Mouse (Mus musculus) hindbrain, embryonic 14.5 days (tissue): ENCODE measurements around the gene Ccsap. TPM values are rescaled to one million over a fixed set of nuclear protein-coding genes. Genes with fewer than 3 reads are reported as not detected.

Source experiments
- ATAC-seq: fragments of 200-750 bp; cut with Nextera tagmentation; 2 replicates; pipeline ENCODE4 v1.8.0; 2017; ENCODE audit warnings: moderate number of reproducible peaks, mild to moderate bottlenecking, moderate TSS enrichment, moderate library complexity; ENCODE audit not compliant: low FRiP score
- DNase-seq: peaks from one replicate; pipeline ENCODE4 v3.0.0-alpha.2; 2015; ENCODE audit warnings: low spot score
- H3K27ac ChIP-seq: fragments of 300-500 bp; sonication (generic); 2 replicates; pipeline ENCODE4 v1.5.1; 2014; ENCODE audit warnings: mild to moderate bottlenecking, moderate library complexity
- H3K27me3 ChIP-seq: fragments of 300-500 bp; sonication (generic); 2 replicates; pipeline ENCODE4 v1.6.1; 2014; ENCODE audit warnings: mild to moderate bottlenecking, low read length, mixed read lengths; ENCODE audit not compliant: control insufficient read depth, insufficient read depth
- H3K36me3 ChIP-seq: fragments of 300-500 bp; sonication (generic); replicated peaks from 2 replicates; pipeline ENCODE4 v1.6.1; 2014; ENCODE audit not compliant: control insufficient read depth, insufficient read depth
- H3K4me1 ChIP-seq: fragments of 300-500 bp; sonication (generic); replicated peaks from 2 replicates; pipeline ENCODE4 v1.6.1; 2014; ENCODE audit warnings: antibody characterized with exemption, low read length, mixed read lengths; ENCODE audit not compliant: control insufficient read depth, insufficient read depth
- H3K4me2 ChIP-seq: fragments of 300-500 bp; sonication (generic); replicated peaks from 2 replicates; pipeline ENCODE4 v1.6.1; 2014; ENCODE audit warnings: mild to moderate bottlenecking, moderate library complexity
- H3K4me3 ChIP-seq: fragments of 300-500 bp; sonication (generic); replicated peaks from 2 replicates; pipeline ENCODE4 v1.5.1; 2014; ENCODE audit warnings: mild to moderate bottlenecking, low read length
- H3K9ac ChIP-seq: fragments of 300-500 bp; sonication (generic); 2 replicates; pipeline ENCODE4 v1.6.1; 2014
- H3K9me3 ChIP-seq: fragments of 300-500 bp; sonication (generic); 2 replicates; pipeline ENCODE4 v1.6.1; 2016; ENCODE audit warnings: low read length; ENCODE audit not compliant: control insufficient read depth
- WGBS: fragments of 180-500 bp; shearing (Covaris S2); extraction: QIAGEN DNeasy Blood & Tissue Kit; methylation state at CpG from one replicate; pipeline ENCODE4 v1.1.7; 2014; 5-methylcytosine and 5-hydroxymethylcytosine counted together
- polyA plus RNA-seq: library from polyadenylated mRNA; unstranded; fragments of >200 nt; fragmentation: Nextera tagmentation; extraction: Ambion mirVana; gene quantifications from 2 replicates; pipeline ENCODE4 v1.2.1, GENCODE M21; 2014

Ccsap gene
- polyA plus RNA-seq, 1 experiment from 2014 or later: 5.0 TPM

GRCm38 (mm10) chr8:123799885-123800284 lies 60.1 kb downstream of the Ccsap start:
- ATAC-seq (no peak), DNase-seq (no peak)
- WGBS: 68% methylated on average over 3 of the region's 3 CpGs

GRCm38 (mm10) chr8:123799434-123799833 lies 60.6 kb downstream of the Ccsap start:
- ATAC-seq: no peak
- no peaks in the 10 kb centered on the region for H3K27me3 ChIP-seq
- no peak for DNase-seq
- no peak overlapping the region for H3K4me2 ChIP-seq
- H3K36me3 ChIP-seq: no peaks in the 10 kb centered on the region
- 92% methylated on average over 6 of the region's 6 CpGs for WGBS
- no peak overlapping the region for H3K27ac ChIP-seq
- no peaks in the 10 kb centered on the region for H3K4me1 ChIP-seq
- H3K9ac ChIP-seq: no peak overlapping the region
- H3K9me3 ChIP-seq: no peaks in the 10 kb centered on the region
- no peak overlapping the region for H3K4me3 ChIP-seq

More at GRCm38 (mm10) chr8:123799885-123800284, 60.1 kb downstream of the Ccsap start:
- no peaks in the 10 kb centered on the region for H3K27me3 ChIP-seq
- H3K9ac ChIP-seq: no peak overlapping the region
- no peak overlapping the region for H3K27ac ChIP-seq
- no peak overlapping the region for H3K4me3 ChIP-seq
- H3K4me2 ChIP-seq: no peak overlapping the region
- no peaks in the 10 kb centered on the region for H3K9me3 ChIP-seq
- H3K36me3 ChIP-seq: no peaks in the 10 kb centered on the region
- no peaks in the 10 kb centered on the region for H3K4me1 ChIP-seq

GRCm38 (mm10) chr8:123797928-123798327 lies 62.1 kb downstream of the Ccsap start:
- H3K27ac ChIP-seq: no peak overlapping the region
- WGBS: 90% methylated on average over 15 of the region's 15 CpGs
- no peaks in the 10 kb centered on the region for H3K9me3 ChIP-seq
- no peak for ATAC-seq
- H3K4me3 ChIP-seq: no peak overlapping the region
- H3K4me2 ChIP-seq: no peak overlapping the region
- DNase-seq: no peak
- no peak overlapping the region for H3K9ac ChIP-seq
- no peaks in the 10 kb centered on the region for H3K36me3 ChIP-seq
- no peaks in the 10 kb centered on the region for H3K27me3 ChIP-seq
- H3K4me1 ChIP-seq: no peaks in the 10 kb centered on the region

- ATAC-seq: no peak
- no peaks in the 10 kb centered on the region for H3K9me3 ChIP-seq
- H3K9ac ChIP-seq: no peak overlapping the region
- WGBS: 60% methylated on average over 4 of the region's 4 CpGs
- H3K27me3 ChIP-seq: no peaks in the 10 kb centered on the region; the same call in 1 of the 2 replicates
- H3K4me2 ChIP-seq: no peak overlapping the region
- no peaks in the 10 kb centered on the region for H3K36me3 ChIP-seq
- no peaks in the 10 kb centered on the region for H3K4me1 ChIP-seq
- no peak overlapping the region for H3K27ac ChIP-seq
- no peak for DNase-seq
- no peak overlapping the region for H3K4me3 ChIP-seq
Observed at GRCm38 (mm10) chr8:123796758-123797157, 63.3 kb downstream of the Ccsap start.

- WGBS: 94% methylated on average over 4 of the region's 4 CpGs
- H3K4me1 ChIP-seq: no peaks in the 10 kb centered on the region
- no peak overlapping the region for H3K9ac ChIP-seq
- no peak for ATAC-seq
- H3K27ac ChIP-seq: no peak overlapping the region
- DNase-seq: no peak
- no peak overlapping the region for H3K4me2 ChIP-seq
- no peaks in the 10 kb centered on the region; the same call in 1 of the 2 replicates for H3K27me3 ChIP-seq
- H3K4me3 ChIP-seq: no peak overlapping the region
- no peaks in the 10 kb centered on the region for H3K36me3 ChIP-seq
- H3K9me3 ChIP-seq: no peaks in the 10 kb centered on the region
Observed at GRCm38 (mm10) chr8:123794766-123795165, 65.2 kb downstream of the Ccsap start.

GRCm38 (mm10) chr8:123793900-123794299 lies 66.1 kb downstream of the Ccsap start:
- Histone ChIP-seq H3K27me3 (no peaks in the 10 kb centered on the region; the same call in 1 of the 2 replicates), H3K36me3 (no peaks in the 10 kb centered on the region), H3K4me3 (no peak overlapping the region), H3K27ac (no peak overlapping the region), H3K4me1 (no peaks in the 10 kb centered on the region), H3K9me3 (no peaks in the 10 kb centered on the region), H3K9ac (no peak overlapping the region), H3K4me2 (no peak overlapping the region)
- 51% methylated on average over 10 of the region's 10 CpGs for WGBS
- DNase-seq: no peak
- no peak for ATAC-seq

- H3K9ac ChIP-seq: no peak overlapping the region
- H3K4me1 ChIP-seq: no peaks in the 10 kb centered on the region
- H3K9me3 ChIP-seq: no peaks in the 10 kb centered on the region
- no peak overlapping the region for H3K4me3 ChIP-seq
- DNase-seq: no peak
- no peaks in the 10 kb centered on the region for H3K36me3 ChIP-seq
- no peak overlapping the region for H3K4me2 ChIP-seq
- H3K27ac ChIP-seq: no peak overlapping the region
- 55% methylated on average over 7 of the region's 7 CpGs for WGBS
- no peak for ATAC-seq
- H3K27me3 ChIP-seq: no peaks in the 10 kb centered on the region; the same call in 1 of the 2 replicates
Observed at GRCm38 (mm10) chr8:123791845-123792225, 68.2 kb downstream of the Ccsap start.

- DNase-seq (no peak), ATAC-seq (no peak; the same call in 1 of the 2 replicates)
- Histone ChIP-seq H3K4me2 (no peak overlapping the region), H3K9ac (no peak overlapping the region), H3K27me3 (no peaks in the 10 kb centered on the region; the same call in 1 of the 2 replicates), H3K9me3 (no peaks in the 10 kb centered on the region), H3K4me3 (no peak overlapping the region), H3K36me3 (no peaks in the 10 kb centered on the region), H3K4me1 (no peaks in the 10 kb centered on the region), H3K27ac (no peak overlapping the region)
- 26% methylated on average over 16 of the region's 16 CpGs for WGBS
Observed at GRCm38 (mm10) chr8:123791101-123791844, 68.7 kb downstream of the Ccsap start.
